Mouse (Mus musculus): ENCODE measurements at regions not wholly inside any gene's neighbourhood (a gene's known extent, or its start where the extent isn't known, plus 50 kb on each side); places are given as distances from the start of the nearest gene placed in this dataset.

DNA sequence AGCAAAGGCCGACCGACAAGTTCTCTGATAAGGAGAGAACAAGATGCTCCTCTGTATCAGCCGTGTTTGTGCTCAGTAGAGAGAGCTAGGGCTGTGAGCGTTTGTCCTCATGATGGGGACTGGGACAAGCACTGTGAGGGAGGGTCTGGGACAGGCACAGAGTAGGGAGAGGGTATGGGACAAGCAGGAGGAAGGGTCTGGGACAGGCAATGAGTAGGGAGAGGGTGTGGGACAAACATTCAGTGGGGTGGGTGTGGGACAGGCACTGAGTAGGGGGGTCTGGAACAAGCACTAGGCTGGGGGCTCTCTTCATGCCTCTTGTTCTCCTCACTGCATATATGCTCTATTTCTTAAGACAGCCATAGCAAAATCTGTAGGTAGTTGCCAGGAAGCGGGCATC, 70.2 kb upstream of the Plcl2 start:
- TF ChIP-seq CTCF (IDR thresholded peaks at IDR 0.05; ENCODE audit: borderline replicate concordance, extremely low read depth, insufficient read depth, insufficient read length) (no peak), POLR2A (IDR thresholded peaks at IDR 0.05; ENCODE audit: borderline replicate concordance, extremely low read depth, insufficient read depth, insufficient read length, poor library complexity, severe bottlenecking) (no peak)

Data from brain, embryonic 14.5 days (tissue).